Mouse (Mus musculus): Measurements from ENCODE around the gene Haus6.
"Not testable (repeated sequence)": the region's sequence is repeated elsewhere in the genome, so short reads cannot be mapped to it uniquely, and the experiment has no call there.

DNA sequence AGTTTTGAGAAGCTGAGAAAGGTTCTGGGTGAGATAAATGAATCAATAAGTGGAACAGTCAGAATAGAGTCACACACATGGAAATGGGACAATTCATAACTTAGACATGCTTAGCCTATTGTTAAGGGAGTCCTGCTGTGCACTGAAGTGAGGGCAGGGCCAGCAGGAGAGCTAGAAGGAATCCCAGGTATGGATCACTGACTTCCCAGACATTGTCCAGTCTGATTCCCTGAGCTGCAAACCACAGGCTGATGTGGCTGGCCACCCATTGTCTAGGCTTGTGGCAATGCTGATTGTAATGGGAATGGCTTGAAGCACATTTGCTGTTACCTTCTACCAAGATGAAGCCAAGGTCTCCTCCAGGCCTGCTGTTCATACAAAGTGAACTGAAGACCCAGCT, 22.5 kb upstream of the Haus6 start:
- TF ChIP-seq POLR2A, CTCF (IDR thresholded peaks at IDR 0.05; ENCODE audit: extremely low read depth, insufficient read depth, low read length): not testable (repeated sequence)
